Mouse (Mus musculus): ENCODE measurements around the gene Rbm45. TPM values are rescaled to one million over a fixed set of nuclear protein-coding genes. Genes with fewer than 3 reads are reported as not detected.

The Rbm45 gene
- 11.7 and 16.2 TPM in 2 replicates for polyA plus RNA-seq (2012; rRNA removed)

GRCm38 (mm10) chr2:76369821-76370655 lies at the start of gene Rbm45:
Rbm45 (plus strand) TSS chr2:76369984.
- peak; percentile 76 for DNase-seq (ENCODE audit: low read depth, low spot score)

DNA sequence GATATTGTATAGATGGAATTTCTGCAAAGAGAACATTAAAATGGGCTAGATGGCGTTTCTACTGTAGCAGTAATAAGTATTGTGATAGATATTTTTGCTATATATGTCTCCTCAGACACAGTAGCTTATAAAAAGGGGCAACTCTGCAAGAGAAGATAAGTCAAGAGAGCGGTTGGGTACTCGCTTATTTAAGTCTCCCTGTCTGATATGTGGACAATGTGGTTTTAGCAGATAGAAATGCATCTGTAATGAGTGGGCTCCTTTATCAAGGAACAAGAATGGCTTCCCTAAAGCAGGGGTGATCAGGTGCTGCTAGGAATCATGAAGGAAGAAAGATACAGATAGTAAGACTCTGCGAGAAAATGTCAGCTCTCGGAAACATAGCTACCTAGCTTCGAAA lies 49.4 kb upstream of the Rbm45 start:
- DNase-seq (ENCODE audit: low read depth, low spot score): no peak
- WGBS: 86% methylated on average over 6 of the region's 6 CpGs

More at GRCm38 (mm10) chr2:76369821-76370655, at the start of gene Rbm45:
- WGBS: under 1% methylated on average over 61 of the region's 61 CpGs

DNA sequence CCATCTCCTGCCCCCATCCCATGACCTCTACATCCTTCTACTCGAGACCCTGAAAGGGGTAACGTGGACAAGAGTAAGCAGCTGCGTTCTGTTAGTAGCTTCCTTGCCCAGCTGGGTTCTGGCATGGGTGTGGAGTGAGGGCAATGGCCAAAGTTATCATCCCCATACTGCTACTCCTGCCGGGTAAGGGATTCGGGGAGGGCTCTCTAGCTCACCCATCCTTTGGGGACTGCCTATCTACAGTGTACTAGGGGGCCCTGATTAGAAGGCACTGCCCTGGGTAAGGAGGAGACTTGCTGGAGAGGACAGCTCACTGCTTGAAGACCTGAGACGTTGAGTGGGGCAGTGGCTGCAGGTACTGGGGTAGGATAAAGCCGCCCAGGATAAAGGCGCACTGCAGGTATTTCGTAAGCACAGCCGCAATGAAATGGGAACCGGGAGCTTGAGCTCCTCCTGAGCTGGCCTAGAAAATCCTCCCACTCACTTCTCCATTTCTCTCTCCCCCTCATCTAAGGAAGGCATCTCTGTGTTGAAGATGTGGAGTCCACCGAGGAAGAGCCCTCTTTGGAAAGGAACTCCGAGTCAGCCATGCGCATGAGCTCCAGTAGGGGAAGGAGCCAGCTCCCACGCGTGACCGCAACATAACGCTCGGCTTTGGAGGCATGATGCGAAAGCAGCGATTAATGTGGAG lies 46.5 kb upstream of the Rbm45 start:
- no peak for DNase-seq (ENCODE audit: low read depth, low spot score)
- 85% methylated on average over 21 of the region's 21 CpGs for WGBS

GRCm38 (mm10) chr2:76324463-76324862 lies 45.3 kb upstream of the Rbm45 start:
- WGBS: 82% methylated on average over 5 of the region's 5 CpGs

GRCm38 (mm10) chr2:76326161-76326560 lies 43.6 kb upstream of the Rbm45 start:
- no peak for DNase-seq (ENCODE audit: low read depth, low spot score)
- 79% methylated on average over 3 of the region's 3 CpGs for WGBS

More at GRCm38 (mm10) chr2:76324463-76324862, 45.3 kb upstream of the Rbm45 start:
- DNase-seq (ENCODE audit: low read depth, low spot score): no peak

- no peak for DNase-seq (ENCODE audit: low read depth, low spot score)
- 90% methylated on average over 5 of the region's 5 CpGs for WGBS
These were observed 39.7 kb upstream of the Rbm45 start for GRCm38 (mm10) chr2:76330081-76330480.

DNA sequence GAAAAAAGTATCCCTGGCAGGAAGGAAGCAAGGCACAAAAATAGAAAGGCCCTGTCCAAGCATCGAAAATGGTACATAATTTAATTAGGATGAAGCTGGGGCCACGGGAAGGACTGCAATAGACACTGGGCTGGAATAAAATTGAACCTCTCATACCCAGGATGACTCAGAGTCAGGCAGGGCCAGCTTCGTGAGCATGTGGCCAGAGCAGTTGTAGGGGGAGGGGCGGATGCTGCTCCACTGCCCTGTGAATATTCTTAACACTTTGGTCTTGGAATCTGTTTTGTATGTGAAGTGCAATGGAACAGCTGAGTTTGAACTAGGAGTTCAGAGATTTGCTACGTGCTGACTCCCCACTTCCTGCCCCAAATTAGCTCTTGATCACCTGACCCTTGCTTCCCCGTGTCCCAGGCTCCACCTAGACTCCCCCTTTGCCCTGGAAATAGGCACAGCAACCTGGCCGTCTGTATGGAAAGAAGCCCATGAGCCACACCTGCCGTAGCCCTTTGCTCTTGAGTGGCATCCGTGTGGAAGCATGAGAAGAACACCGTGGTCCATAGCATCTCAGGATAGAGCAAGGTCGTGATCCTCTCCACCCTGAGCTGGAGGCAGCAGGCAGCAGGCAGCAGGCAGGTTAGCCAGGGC lies 37.5 kb upstream of the Rbm45 start:
- no peak for DNase-seq (ENCODE audit: low read depth, low spot score)
- WGBS: 54% methylated on average over 11 of the region's 11 CpGs

DNA sequence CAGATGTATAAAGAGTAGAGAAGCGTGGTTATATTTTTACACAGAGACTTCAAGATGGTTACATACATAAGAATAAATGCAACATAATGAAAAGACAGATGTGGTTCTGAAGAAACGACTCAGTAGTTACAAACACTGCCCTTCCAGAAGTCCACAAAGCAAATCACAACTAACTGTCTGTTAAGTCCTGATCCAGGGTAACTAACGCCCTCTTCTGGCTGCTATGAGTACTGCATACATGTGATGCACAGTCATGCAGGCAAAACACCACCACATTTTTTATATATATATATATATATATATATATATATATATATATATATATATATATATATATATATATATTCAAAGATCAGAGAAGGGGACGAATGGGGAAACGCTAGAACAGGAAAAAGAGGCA lies 35.2 kb upstream of the Rbm45 start:
- DNase-seq (ENCODE audit: low read depth, low spot score): no peak
- WGBS: 78% methylated on average over 5 of the region's 5 CpGs

GRCm38 (mm10) chr2:76338215-76339156 lies 31.3 kb upstream of the Rbm45 start, which contains the start of gene Pde11a:
Pde11a (minus strand) TSS chr2:76338774.
- WGBS: 16% methylated on average over 41 of the region's 41 CpGs
- DNase-seq (ENCODE audit: low read depth, low spot score): peak; percentile 22

DNA sequence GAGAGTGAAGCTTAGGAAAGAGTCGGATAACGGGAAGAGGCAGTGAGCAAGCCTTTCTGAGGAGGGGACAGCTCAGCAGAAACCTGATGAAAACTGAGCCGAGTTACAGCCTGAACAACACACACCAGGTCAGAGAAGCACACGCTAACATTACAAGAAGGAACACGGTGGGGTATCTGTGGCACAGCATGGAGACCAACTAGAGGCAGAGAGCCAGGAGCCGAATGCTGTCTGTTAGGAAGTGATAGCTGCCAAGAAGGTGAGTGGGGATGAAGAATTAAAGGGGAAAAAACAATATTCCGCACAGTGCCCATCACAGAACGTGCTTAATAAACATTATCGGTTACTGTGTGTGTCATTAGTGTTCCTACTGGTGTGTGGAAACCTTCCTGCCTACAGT lies 27.6 kb upstream of the Rbm45 start:
- DNase-seq (ENCODE audit: low read depth, low spot score): no peak
- WGBS: 89% methylated on average over 9 of the region's 9 CpGs

- WGBS: 76% methylated on average over 6 of the region's 6 CpGs
- DNase-seq (ENCODE audit: low read depth, low spot score): no peak
These were observed 21.9 kb upstream of the Rbm45 start for GRCm38 (mm10) chr2:76347839-76348238.

DNA sequence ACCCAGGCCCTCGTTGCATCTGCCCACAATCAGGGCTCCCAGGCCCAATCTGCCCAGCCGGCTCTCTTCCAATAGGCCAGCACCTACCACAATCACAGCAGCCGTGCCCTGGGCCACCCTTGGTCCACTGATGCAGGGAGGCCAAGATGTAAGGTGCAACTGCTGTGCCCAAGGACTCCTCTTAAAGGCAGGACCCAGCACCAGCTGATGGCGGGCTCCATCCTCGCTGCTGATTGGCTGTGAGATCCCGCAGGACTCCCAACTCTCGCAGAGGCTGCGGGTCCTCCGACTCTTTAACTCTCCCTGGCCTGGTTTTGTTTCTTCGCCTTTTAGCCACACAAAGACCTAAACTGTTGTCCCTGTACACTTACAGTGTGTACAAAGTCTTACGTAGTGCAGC lies 9.6 kb upstream of the Rbm45 start, which contains the start of gene Cyct:
Gene Cyct, minus strand, starts transcription at position 225 of the 400 bp plus-strand sequence.
- no peak for DNase-seq (ENCODE audit: low read depth, low spot score)
- 84% methylated on average over 11 of the region's 11 CpGs for WGBS

- 61% methylated on average over 2 of the region's 2 CpGs for WGBS
These were observed 7.7 kb upstream of the Rbm45 start for GRCm38 (mm10) chr2:76362111-76362510.

DNA sequence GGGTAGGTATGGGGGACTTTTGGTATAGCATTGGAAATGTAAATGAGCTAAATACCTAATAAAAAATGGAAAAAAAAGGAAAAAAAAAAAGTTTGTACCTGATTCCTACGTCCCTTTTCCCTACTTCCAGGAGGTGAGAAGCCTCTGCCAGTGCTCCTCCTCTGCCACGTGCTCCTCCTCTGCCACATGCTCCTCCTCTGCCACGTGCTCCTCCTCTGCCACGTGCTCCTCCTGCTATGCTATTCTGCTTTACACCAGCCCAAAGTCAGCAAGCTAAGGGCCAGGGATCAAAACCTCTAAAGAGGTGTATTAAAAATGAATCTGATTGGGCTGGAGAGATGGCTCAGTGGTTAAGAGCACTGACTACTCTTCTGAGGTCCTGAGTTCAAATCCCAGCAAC lies 4.0 kb upstream of the Rbm45 start:
- WGBS: 77% methylated on average over 4 of the region's 4 CpGs
- DNase-seq (ENCODE audit: low read depth, low spot score): no peak

More at GRCm38 (mm10) chr2:76362111-76362510, 7.7 kb upstream of the Rbm45 start:
- no peak for DNase-seq (ENCODE audit: low read depth, low spot score)

DNA sequence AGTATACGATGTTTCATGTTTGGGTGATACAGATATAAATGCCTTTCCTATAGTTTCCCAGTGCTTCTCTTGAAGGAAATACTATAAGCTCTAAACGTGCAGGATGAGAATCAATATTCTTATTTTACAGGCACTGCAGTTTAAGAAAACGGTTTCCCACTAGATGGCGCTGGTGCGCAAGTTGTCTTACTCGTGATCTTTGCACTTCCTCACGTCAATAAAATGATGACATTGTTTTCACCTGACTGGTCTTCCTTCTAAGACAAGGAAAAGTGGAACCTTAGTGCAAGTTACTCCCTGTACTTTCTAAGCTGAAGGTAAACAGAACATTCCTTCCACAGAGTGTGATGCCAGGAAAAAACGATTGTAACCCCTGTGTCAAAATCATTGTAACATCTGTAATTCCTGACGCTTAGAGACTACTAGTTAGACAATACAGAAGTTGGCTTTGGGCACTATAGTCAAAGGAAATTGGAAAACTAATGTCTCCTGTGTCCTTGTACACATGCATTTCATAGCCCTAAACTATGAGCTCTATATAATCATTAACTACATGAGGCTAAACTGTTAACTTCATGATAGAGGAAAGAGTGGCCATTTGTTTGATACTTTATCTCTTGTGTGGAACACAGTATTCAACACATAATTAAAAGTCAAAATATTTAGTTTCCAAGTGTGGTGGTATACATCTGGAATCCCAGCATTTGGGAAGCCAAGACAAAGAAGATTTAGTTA lies 2.4 kb upstream of the Rbm45 start:
- DNase-seq (ENCODE audit: low read depth, low spot score): peak; percentile 94
- WGBS: 4% methylated on average over 9 of the region's 9 CpGs

- WGBS: 54% methylated on average over 13 of the region's 13 CpGs
- DNase-seq (ENCODE audit: low read depth, low spot score): no peak
These were observed 723 bp upstream of the Rbm45 start for GRCm38 (mm10) chr2:76368861-76369660.

- DNase-seq (ENCODE audit: low read depth, low spot score): no peak
- WGBS: 2% methylated on average over 7 of the region's 7 CpGs
These were observed 805 bp downstream of the Rbm45 start for GRCm38 (mm10) chr2:76370656-76370922.

- DNase-seq (ENCODE audit: low read depth, low spot score): no peak
- WGBS: 75% methylated on average over 4 of the region's 4 CpGs
These were observed 2.5 kb downstream of the Rbm45 start for GRCm38 (mm10) chr2:76372244-76372643.
